Mouse (Mus musculus): Measurements from ENCODE around the gene Slc6a19. TPM values are rescaled to one million over a fixed set of nuclear protein-coding genes. Genes with fewer than 3 reads are reported as not detected.
"Not testable (repeated sequence)": the region's sequence is repeated elsewhere in the genome, so short reads cannot be mapped to it uniquely, and the experiment has no call there.

Gene Slc6a19
- polyA plus RNA-seq, 1 experiment: 934 TPM

- Histone ChIP-seq H3K27ac (ENCODE audit: insufficient read depth, low read depth, low read length) (peak overlapping the region; percentile 80), H3K4me1 (ENCODE audit: control insufficient read depth, insufficient read depth, insufficient read length, low read length) (peaks cover 35% of the 10 kb centered on the region; the same call in 1 of the 2 replicates), H3K36me3 (ENCODE audit: control insufficient read depth, insufficient read depth, low read length) (no peaks in the 10 kb centered on the region), H3K4me3 (ENCODE audit: low read depth, low read length) (no peak overlapping the region), H3K27me3 (ENCODE audit: control insufficient read depth, insufficient read depth, low read length) (no peaks in the 10 kb centered on the region)
- 31% methylated on average over 4 of the region's 4 CpGs for WGBS
- TF ChIP-seq CTCF (IDR thresholded peaks at IDR 0.05; ENCODE audit: extremely low read depth, insufficient read length, insufficient replicate concordance, low read depth, low read length): no peak
- no peak for TF ChIP-seq POLR2A (IDR thresholded peaks at IDR 0.05; ENCODE audit: low read depth, low read length)
Measured at GRCm38 (mm10) chr13:73713204-73713603, 8.5 kb upstream of the Slc6a19 start.

DNA sequence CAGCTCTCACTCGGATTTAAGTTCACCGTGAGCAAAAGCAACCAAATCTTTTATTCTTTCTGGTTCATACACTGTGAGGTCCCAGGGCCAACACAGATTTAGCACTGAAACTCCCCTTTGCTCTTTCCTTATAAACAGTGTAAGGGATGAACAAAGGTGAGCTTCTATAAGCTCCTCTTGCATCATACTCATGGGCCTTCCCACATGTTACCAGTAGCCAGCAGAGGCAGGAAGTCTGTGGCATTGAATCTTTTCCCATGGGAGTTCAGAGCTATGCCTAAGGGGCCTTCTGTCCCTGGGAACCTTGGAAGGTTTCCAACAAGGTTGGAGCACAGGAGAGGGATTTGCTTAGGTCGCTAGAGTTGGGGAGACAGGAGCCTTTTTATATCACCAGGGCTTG is 7.6 kb upstream of the Slc6a19 start:
- peaks cover 38% of the 10 kb centered on the region; the same call in 1 of the 2 replicates for H3K4me1 ChIP-seq (ENCODE audit: control insufficient read depth, insufficient read depth, insufficient read length, low read length)
- H3K4me3 ChIP-seq (ENCODE audit: low read depth, low read length): no peak overlapping the region
- peak overlapping the region; percentile 80 for H3K27ac ChIP-seq (ENCODE audit: insufficient read depth, low read depth, low read length)
- H3K27me3 ChIP-seq (ENCODE audit: control insufficient read depth, insufficient read depth, low read length): no peaks in the 10 kb centered on the region
- WGBS: 63% methylated on average over 3 of the region's 3 CpGs
- TF ChIP-seq POLR2A (IDR thresholded peaks at IDR 0.05; ENCODE audit: low read depth, low read length): no peak
- TF ChIP-seq CTCF (IDR thresholded peaks at IDR 0.05; ENCODE audit: extremely low read depth, insufficient read length, insufficient replicate concordance, low read depth, low read length): no peak
- no peaks in the 10 kb centered on the region for H3K36me3 ChIP-seq (ENCODE audit: control insufficient read depth, insufficient read depth, low read length)

DNA sequence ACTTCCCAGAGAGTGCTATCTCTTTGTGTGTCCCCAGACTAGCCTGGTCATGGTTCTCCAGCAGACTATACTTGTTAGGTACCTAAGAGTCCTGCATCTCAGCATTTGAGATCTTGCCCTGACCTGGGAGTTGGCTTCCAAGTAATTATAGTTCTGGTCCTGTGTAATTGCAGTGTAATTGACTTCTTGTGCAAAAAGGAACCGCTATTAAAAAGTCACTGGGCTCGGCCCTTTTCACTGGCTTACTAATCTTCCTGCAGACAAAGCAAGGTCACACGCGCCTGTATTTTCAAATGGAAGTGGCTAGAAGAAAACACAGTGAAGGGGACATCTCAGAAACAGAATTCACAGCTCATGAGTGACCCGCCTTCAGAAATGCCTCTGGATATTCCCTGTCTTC is 7.1 kb upstream of the Slc6a19 start:
- Histone ChIP-seq H3K27ac (ENCODE audit: insufficient read depth, low read depth, low read length) (peak overlapping the region; percentile 80), H3K27me3 (ENCODE audit: control insufficient read depth, insufficient read depth, low read length) (no peaks in the 10 kb centered on the region), H3K4me3 (ENCODE audit: low read depth, low read length) (no peak overlapping the region), H3K36me3 (ENCODE audit: control insufficient read depth, insufficient read depth, low read length) (no peaks in the 10 kb centered on the region), H3K4me1 (ENCODE audit: control insufficient read depth, insufficient read depth, insufficient read length, low read length) (peaks cover 38% of the 10 kb centered on the region; the same call in 1 of the 2 replicates)
- WGBS: 57% methylated on average over 5 of the region's 5 CpGs
- TF ChIP-seq POLR2A (IDR thresholded peaks at IDR 0.05; ENCODE audit: low read depth, low read length): no peak
- TF ChIP-seq CTCF (IDR thresholded peaks at IDR 0.05; ENCODE audit: extremely low read depth, insufficient read length, insufficient replicate concordance, low read depth, low read length): no peak

DNA sequence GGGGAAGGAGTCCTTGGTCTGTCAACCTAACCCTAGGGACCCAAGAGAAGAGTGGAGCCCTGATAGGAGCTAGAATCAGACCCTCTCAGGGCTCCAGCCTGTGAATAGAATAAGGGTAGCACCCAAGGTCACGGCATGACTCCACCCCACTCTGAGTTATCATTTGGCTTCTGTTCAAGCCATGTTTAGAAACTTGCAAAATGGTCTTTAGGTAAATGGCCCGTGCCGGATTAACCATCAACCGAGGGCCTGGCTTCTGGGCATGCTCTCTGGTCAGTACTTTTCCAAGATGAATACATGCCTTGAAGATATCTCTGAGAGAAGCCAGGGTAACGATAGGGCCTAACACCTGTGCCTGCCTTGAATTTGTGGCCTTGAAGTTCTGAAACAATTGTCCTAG is 6.6 kb upstream of the Slc6a19 start:
- Histone ChIP-seq H3K4me3 (ENCODE audit: low read depth, low read length) (no peak overlapping the region), H3K36me3 (ENCODE audit: control insufficient read depth, insufficient read depth, low read length) (no peaks in the 10 kb centered on the region), H3K27me3 (ENCODE audit: control insufficient read depth, insufficient read depth, low read length) (no peaks in the 10 kb centered on the region), H3K27ac (ENCODE audit: insufficient read depth, low read depth, low read length) (peak overlapping the region; percentile 80), H3K4me1 (ENCODE audit: control insufficient read depth, insufficient read depth, insufficient read length, low read length) (peaks cover 38% of the 10 kb centered on the region; the same call in 1 of the 2 replicates)
- 28% methylated on average over 5 of the region's 5 CpGs for WGBS
- no peak for TF ChIP-seq POLR2A (IDR thresholded peaks at IDR 0.05; ENCODE audit: low read depth, low read length)
- no peak for TF ChIP-seq CTCF (IDR thresholded peaks at IDR 0.05; ENCODE audit: extremely low read depth, insufficient read length, insufficient replicate concordance, low read depth, low read length)

- no peaks in the 10 kb centered on the region for H3K36me3 ChIP-seq (ENCODE audit: control insufficient read depth, insufficient read depth, low read length)
- no peak for TF ChIP-seq CTCF (IDR thresholded peaks at IDR 0.05; ENCODE audit: extremely low read depth, insufficient read length, insufficient replicate concordance, low read depth, low read length)
- no peak for TF ChIP-seq POLR2A (IDR thresholded peaks at IDR 0.05; ENCODE audit: low read depth, low read length)
- H3K27ac ChIP-seq (ENCODE audit: insufficient read depth, low read depth, low read length): no peak overlapping the region
- H3K4me1 ChIP-seq (ENCODE audit: control insufficient read depth, insufficient read depth, insufficient read length, low read length): peaks cover 38% of the 10 kb centered on the region; the same call in 1 of the 2 replicates
- H3K27me3 ChIP-seq (ENCODE audit: control insufficient read depth, insufficient read depth, low read length): no peaks in the 10 kb centered on the region
- no peak overlapping the region for H3K4me3 ChIP-seq (ENCODE audit: low read depth, low read length)
- WGBS: 63% methylated on average over 6 of the region's 6 CpGs
Measured at GRCm38 (mm10) chr13:73709491-73709890, 4.8 kb upstream of the Slc6a19 start.

- WGBS: 80% methylated on average over 4 of the region's 4 CpGs
- peaks cover 13% of the 10 kb centered on the region; the same call in 1 of the 2 replicates for H3K4me1 ChIP-seq (ENCODE audit: control insufficient read depth, insufficient read depth, insufficient read length, low read length)
Measured at GRCm38 (mm10) chr13:73703486-73703885, 1.2 kb downstream of the Slc6a19 start.

DNA sequence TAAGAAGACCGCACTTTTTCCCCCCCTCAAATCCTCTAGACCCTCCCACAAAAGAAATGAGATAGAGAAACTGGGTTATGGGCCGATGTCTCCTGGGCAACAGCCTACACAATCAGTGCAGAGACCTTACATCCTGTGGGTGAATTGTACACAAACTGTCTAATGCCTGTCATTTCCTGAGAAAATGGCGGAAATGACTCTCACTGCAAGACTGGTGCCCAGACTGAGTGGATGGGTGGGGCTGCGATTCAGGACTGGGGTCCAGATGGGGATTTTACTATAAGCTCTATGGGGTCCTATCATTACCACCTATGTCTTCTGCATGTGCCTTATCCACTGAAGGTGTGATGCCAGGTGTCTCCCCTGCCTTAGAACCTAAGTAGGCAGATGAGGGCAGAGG is 1.9 kb downstream of the Slc6a19 start:
- H3K36me3 ChIP-seq (ENCODE audit: control insufficient read depth, insufficient read depth, low read length): peaks cover 10% of the 10 kb centered on the region; the same call in 1 of the 2 replicates
- H3K4me3 ChIP-seq (ENCODE audit: low read depth, low read length): no peak overlapping the region
- no peak for TF ChIP-seq CTCF (IDR thresholded peaks at IDR 0.05; ENCODE audit: extremely low read depth, insufficient read length, insufficient replicate concordance, low read depth, low read length)
- no peak for TF ChIP-seq POLR2A (IDR thresholded peaks at IDR 0.05; ENCODE audit: low read depth, low read length)
- whole genome bisulfite sequencing: 83% methylated on average over 4 of the region's 4 CpGs
- H3K4me1 ChIP-seq (ENCODE audit: control insufficient read depth, insufficient read depth, insufficient read length, low read length): peaks cover 9% of the 10 kb centered on the region; the same call in 1 of the 2 replicates
- no peaks in the 10 kb centered on the region for H3K27me3 ChIP-seq (ENCODE audit: control insufficient read depth, insufficient read depth, low read length)
- H3K27ac ChIP-seq (ENCODE audit: insufficient read depth, low read depth, low read length): no peak overlapping the region

More at GRCm38 (mm10) chr13:73703486-73703885, 1.2 kb downstream of the Slc6a19 start:
- H3K27ac ChIP-seq (ENCODE audit: insufficient read depth, low read depth, low read length); H3K27me3 ChIP-seq (ENCODE audit: control insufficient read depth, insufficient read depth, low read length); H3K4me3 ChIP-seq (ENCODE audit: low read depth, low read length); H3K36me3 ChIP-seq (ENCODE audit: control insufficient read depth, insufficient read depth, low read length): not testable (repeated sequence)

Measured in small intestine, adult 2 months (tissue).